Mouse (Mus musculus) thymus, adult 2 months (tissue): ENCODE measurements around the gene Fads3. TPM values are rescaled to one million over a fixed set of nuclear protein-coding genes. Genes with fewer than 3 reads are reported as not detected.

Source experiments
- DNase-seq: peaks from one replicate; pipeline ENCODE4 v3.0.0; 2021
- H3K27ac ChIP-seq: fragments of 200-500 bp; 2 replicates; pipeline ENCODE4 v1.5.1; 2012; ENCODE audit warnings: low read length, control low read depth; ENCODE audit not compliant: control insufficient read depth, insufficient read depth
- H3K27me3 ChIP-seq: fragments of 200-500 bp; 2 replicates; pipeline ENCODE4 v1.6.1; 2012; ENCODE audit warnings: mild to moderate bottlenecking, low read length, moderate library complexity, mixed read lengths; ENCODE audit not compliant: control insufficient read depth, insufficient read depth
- H3K36me3 ChIP-seq: fragments of 200-500 bp; 2 replicates; pipeline ENCODE4 v1.6.1; 2012; ENCODE audit warnings: mild to moderate bottlenecking, low read length, moderate library complexity; ENCODE audit not compliant: control insufficient read depth, insufficient read depth
- H3K4me1 ChIP-seq: fragments of 200-500 bp; replicated peaks from 2 replicates; pipeline ENCODE4 v1.6.1; 2012; ENCODE audit warnings: low read length; ENCODE audit not compliant: control insufficient read depth, insufficient read depth
- H3K4me3 ChIP-seq: fragments of 200-500 bp; 2 replicates; pipeline ENCODE4 v1.5.1; 2012; ENCODE audit warnings: mild to moderate bottlenecking, low read length, control low read depth, moderate library complexity; ENCODE audit not compliant: control insufficient read depth, insufficient read depth
- CTCF ChIP-seq: fragments of 200-500 bp; IDR thresholded peaks from 2 replicates; pipeline ENCODE4 v1.5.1; 2012; ENCODE audit warnings: mild to moderate bottlenecking, control low read depth, low read length, moderate library complexity, borderline replicate concordance; ENCODE audit not compliant: control insufficient read depth, poor library complexity, insufficient read depth; ENCODE audit errors: extremely low read depth
- POLR2A ChIP-seq: fragments of 200-500 bp; IDR thresholded peaks from 2 replicates; pipeline ENCODE4 v1.6.1; 2012; ENCODE audit warnings: mild to moderate bottlenecking, low read length, control low read depth, moderate library complexity; ENCODE audit not compliant: control insufficient read depth, poor library complexity, insufficient read depth; ENCODE audit errors: extremely low read depth
- WGBS: fragments of 180-500 bp; shearing (Covaris S2); methylation state at CpG from one replicate; pipeline ENCODE4 v1.1.7; 2018; 5-methylcytosine and 5-hydroxymethylcytosine counted together
- polyA plus RNA-seq: library from polyadenylated mRNA; depleted of rRNA; stranded (reverse); fragments of >200 nt; gene quantifications from 2 replicates; pipeline ENCODE4 v1.2.3, GENCODE M21; 2012

Fads3 gene
- polyA plus RNA-seq, 1 experiment: 19.9 TPM

- no peak for TF ChIP-seq POLR2A
- TF ChIP-seq CTCF: no peak
- no peaks in the 10 kb centered on the region for H3K36me3 ChIP-seq
- WGBS: 72% methylated on average over 4 of the region's 4 CpGs
- peaks cover 9% of the 10 kb centered on the region; the same call in 1 of the 2 replicates for H3K4me1 ChIP-seq
- DNase-seq: no peak
- H3K4me3 ChIP-seq: no peak overlapping the region
- H3K27me3 ChIP-seq: no peaks in the 10 kb centered on the region; the same call in 1 of the 2 replicates
- H3K27ac ChIP-seq: no peak overlapping the region
Observed at GRCm38 (mm10) chr19:10046346-10046745, 5.0 kb downstream of the Fads3 start.

GRCm38 (mm10) chr19:10046983-10047382 lies 5.6 kb downstream of the Fads3 start:
- no peak for TF ChIP-seq POLR2A
- TF ChIP-seq CTCF: no peak
- WGBS: 1% methylated on average over 3 of the region's 3 CpGs
- Histone ChIP-seq H3K36me3 (no peaks in the 10 kb centered on the region), H3K4me1 (peaks cover 5% of the 10 kb centered on the region; the same call in 1 of the 2 replicates), H3K27me3 (no peaks in the 10 kb centered on the region; the same call in 1 of the 2 replicates), H3K27ac (no peak overlapping the region), H3K4me3 (no peak overlapping the region)
- DNase-seq: no peak

GRCm38 (mm10) chr19:10049533-10049932 lies 8.2 kb downstream of the Fads3 start:
- Histone ChIP-seq H3K4me1 (no peaks in the 10 kb centered on the region; the same call in 1 of the 2 replicates), H3K27ac (no peak overlapping the region), H3K36me3 (no peaks in the 10 kb centered on the region), H3K4me3 (no peak overlapping the region), H3K27me3 (no peaks in the 10 kb centered on the region)
- no peak for DNase-seq
- no peak for TF ChIP-seq POLR2A
- no peak for TF ChIP-seq CTCF

DNA sequence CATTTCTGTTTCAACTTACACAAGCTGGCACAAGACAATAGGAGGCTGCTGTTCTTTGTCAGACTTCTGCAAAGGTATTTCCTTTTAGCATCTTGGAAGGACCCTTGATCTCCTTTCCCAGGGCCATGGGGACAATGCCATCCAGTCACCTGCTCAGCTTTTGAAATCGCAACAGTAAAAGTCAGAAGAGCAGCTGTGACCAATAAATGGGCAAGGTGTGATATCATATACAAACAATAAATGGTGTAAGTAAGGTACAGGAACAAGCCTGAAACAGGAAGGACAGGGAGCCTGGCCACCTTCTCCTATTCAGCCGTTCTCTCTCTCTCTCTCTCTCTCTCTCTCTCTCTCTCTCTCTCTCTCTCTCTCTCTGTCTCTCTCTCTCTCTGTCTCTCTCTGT lies 9.1 kb downstream of the Fads3 start:
- no peak for DNase-seq
- no peaks in the 10 kb centered on the region for H3K36me3 ChIP-seq
- WGBS: 63% methylated on average over 2 of the region's 2 CpGs

DNA sequence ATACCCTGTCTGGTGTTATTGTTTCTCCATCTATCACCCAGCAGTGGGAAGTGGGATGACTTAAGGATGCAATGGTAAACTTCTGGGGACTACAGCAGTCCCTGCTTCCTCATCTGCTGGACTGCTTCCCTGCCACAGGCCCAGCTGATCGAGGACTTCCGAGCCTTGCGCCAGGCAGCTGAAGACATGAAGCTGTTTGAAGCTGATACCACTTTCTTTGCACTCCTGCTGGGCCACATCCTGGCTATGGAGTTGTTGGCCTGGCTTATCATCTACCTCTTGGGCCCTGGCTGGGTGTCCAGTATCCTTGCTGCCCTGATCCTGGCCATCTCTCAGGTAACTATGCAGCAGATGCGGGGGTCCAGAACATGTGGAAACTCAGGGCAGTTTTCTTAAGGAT lies 11.3 kb downstream of the Fads3 start:
- H3K4me1 ChIP-seq: no peaks in the 10 kb centered on the region

More for the DNA sequence above, 9.1 kb downstream of the Fads3 start:
- TF ChIP-seq POLR2A (no peak), CTCF (no peak)
- no peak overlapping the region for H3K4me3 ChIP-seq
- no peaks in the 10 kb centered on the region; the same call in 1 of the 2 replicates for H3K4me1 ChIP-seq
- no peak overlapping the region for H3K27ac ChIP-seq
- no peaks in the 10 kb centered on the region for H3K27me3 ChIP-seq

GRCm38 (mm10) chr19:10053692-10054260 lies 12.4 kb downstream of the Fads3 start:
- no peaks in the 10 kb centered on the region for H3K27me3 ChIP-seq
- WGBS: 96% methylated on average over 10 of the region's 10 CpGs
- no peak overlapping the region for H3K4me3 ChIP-seq
- DNase-seq: no peak
- H3K27ac ChIP-seq: no peak overlapping the region
- no peaks in the 10 kb centered on the region for H3K4me1 ChIP-seq
- TF ChIP-seq CTCF (no peak), POLR2A (no peak)
- no peaks in the 10 kb centered on the region for H3K36me3 ChIP-seq

More for the DNA sequence above, 11.3 kb downstream of the Fads3 start:
- no peaks in the 10 kb centered on the region for H3K36me3 ChIP-seq
- no peak overlapping the region for H3K27ac ChIP-seq
- H3K4me3 ChIP-seq: no peak overlapping the region
- no peak for DNase-seq
- TF ChIP-seq POLR2A: no peak
- TF ChIP-seq CTCF: no peak
- 95% methylated on average over 4 of the region's 4 CpGs for WGBS
- no peaks in the 10 kb centered on the region for H3K27me3 ChIP-seq

GRCm38 (mm10) chr19:10054361-10055075 lies 13.1 kb downstream of the Fads3 start:
- Histone ChIP-seq H3K36me3 (no peaks in the 10 kb centered on the region), H3K4me1 (no peaks in the 10 kb centered on the region), H3K27ac (no peak overlapping the region), H3K27me3 (no peaks in the 10 kb centered on the region), H3K4me3 (no peak overlapping the region)
- no peak for TF ChIP-seq CTCF
- TF ChIP-seq POLR2A: no peak
- no peak for DNase-seq
- WGBS: 95% methylated on average over 6 of the region's 6 CpGs
